11 mouse cellular contexts compared by ENCODE assay signal in genomic region chr6:34242486-34242885, GRCm38 (mm10).
DNase-seq lines count a peak whose midpoint lies in the region; ATAC-seq lines count a peak whose summit lies in the region.
"Had no signal": no experiment of that assay in that cellular context is flagged by ENCODE, and none has a peak within 500 bp of the region (broad histone marks: within the 10 kb centered on the region; RNA-seq: fewer than 3 reads in every experiment).

No protein-coding gene starts in this region.

- H3K27me3 ChIP-seq in midbrain, embryonic 14.5 days (ENCODE audit: control insufficient read depth, insufficient read depth, low read length), result no peaks in the 10 kb centered on the region
- H3K27me3 ChIP-seq in midbrain, embryonic 11.5 days (ENCODE audit: control insufficient read depth, insufficient read depth, low read length), result no peaks in the 10 kb centered on the region
- H3K27me3 ChIP-seq: heart, embryonic 15.5 days had no signal

- no peaks in the 10 kb centered on the region for H3K36me3 ChIP-seq in midbrain, embryonic 14.5 days (ENCODE audit: control insufficient read depth, insufficient read depth, low read length)
- H3K36me3 ChIP-seq in midbrain, embryonic 11.5 days (ENCODE audit: control insufficient read depth, insufficient read depth, low read length), result no peaks in the 10 kb centered on the region
- H3K36me3 ChIP-seq: heart, embryonic 15.5 days had no signal

- no peaks in the 10 kb centered on the region for H3K4me1 ChIP-seq in midbrain, embryonic 14.5 days (ENCODE audit: control insufficient read depth, insufficient read depth, low read length)
- peaks cover 7% of the 10 kb centered on the region for H3K4me1 ChIP-seq in midbrain, embryonic 11.5 days (ENCODE audit: control insufficient read depth, insufficient read depth, low read length)
- H3K4me1 ChIP-seq: heart, embryonic 15.5 days had no signal

- no peak overlapping the region for H3K9ac ChIP-seq in midbrain, embryonic 14.5 days (replicated peaks; ENCODE audit: low read length)
- no peak overlapping the region for H3K9ac ChIP-seq in midbrain, embryonic 11.5 days (ENCODE audit: low read length)
- H3K9ac ChIP-seq: heart, embryonic 15.5 days had no signal

- DNase-seq in embryo, embryonic 10.5 days (ENCODE audit: low spot score), result peak; percentile 28
- DNase-seq in embryo, embryonic 10 days (ENCODE audit: low spot score), result no peak
- DNase-seq in midbrain, embryonic 14.5 days, result peak; percentile 12
- no peak for DNase-seq in midbrain, embryonic 11.5 days (ENCODE audit: low spot score, missing footprints)
- peak; percentile 52 for DNase-seq in thymus, postnatal 4 days
- DNase-seq in layer of hippocampus, adult 9-11 months, result no peak
- no peak for DNase-seq in frontal cortex, postnatal 25 days (ENCODE audit: low spot score in 2 of 2)
- DNase-seq: cerebellum, adult 18-20 months had no signal

- no peak overlapping the region for H3K4me3 ChIP-seq in midbrain, embryonic 14.5 days (replicated peaks; ENCODE audit: low read depth, low read length)
- H3K4me3 ChIP-seq in midbrain, embryonic 11.5 days (ENCODE audit: low read depth, low read length), result no peak overlapping the region
- H3K4me3 ChIP-seq: heart, embryonic 15.5 days had no signal

- no peak overlapping the region for H3K27ac ChIP-seq in midbrain, embryonic 14.5 days (replicated peaks; ENCODE audit: low read depth, low read length)
- H3K27ac ChIP-seq in midbrain, embryonic 11.5 days (ENCODE audit: low read depth, low read length), result no peak overlapping the region
- H3K27ac ChIP-seq: heart, embryonic 15.5 days had no signal

- no peak for ATAC-seq in midbrain, embryonic 14.5 days (ENCODE audit: low FRiP score, low TSS enrichment)
- ATAC-seq in midbrain, embryonic 11.5 days (ENCODE audit: low FRiP score), result no peak
- peak; percentile 78 for ATAC-seq in inflammation-experienced regulatory T-cells, adult 6 months
- ATAC-seq: intestine, embryonic 16.5 days had no signal

- peak overlapping the region; percentile 5; the same call in 1 of the 2 replicates for H3K4me2 ChIP-seq in midbrain, embryonic 14.5 days (ENCODE audit: low read length)
- no peak overlapping the region for H3K4me2 ChIP-seq in midbrain, embryonic 11.5 days
- H3K4me2 ChIP-seq: heart, embryonic 15.5 days had no signal

- 24% methylated on average over 9 of the region's 9 CpGs for WGBS in midbrain, embryonic 14.5 days
- WGBS in midbrain, embryonic 11.5 days, result 19% methylated on average over 9 of the region's 9 CpGs

- H3K9me3 ChIP-seq in midbrain, embryonic 14.5 days (ENCODE audit: control insufficient read depth, low read length), result no peaks in the 10 kb centered on the region
- H3K9me3 ChIP-seq in midbrain, embryonic 11.5 days (ENCODE audit: control insufficient read depth, low read length), result no peaks in the 10 kb centered on the region
- H3K9me3 ChIP-seq: heart, embryonic 15.5 days had no signal

Comparison
In these comparisons a context has a peak if more than half of its experiments do, and no peak if none do; other contexts are left out.
1. DNase-seq: peak in embryo, embryonic 10.5 days (single experiment), midbrain, embryonic 14.5 days (single experiment) and thymus, postnatal 4 days (single experiment); none in embryo, embryonic 10 days (single experiment), midbrain, embryonic 11.5 days (single experiment), layer of hippocampus, adult 9-11 months (single experiment) and frontal cortex, postnatal 25 days (0 of 2).